Mouse (Mus musculus) embryonic stem cell, embryonic (primary cell): Measurements from ENCODE around the gene Tmem39b.

Source experiments
- CTCF ChIA-PET, 4 experiments: fragments of 300-600 bp in 2 of 4; fragments of 350-600 bp in 2 of 4; sonication (Branson Sonifier 250); formaldehyde crosslinking; loops; one replicate each; lab custom pipeline; 2022; ENCODE audit warnings: inconsistent platforms in 2 of 4; lab: Charles Lee
- POLR2A ChIA-PET, 4 experiments: fragments of 300-600 bp in 2 of 4; fragments of 350-600 bp in 2 of 4; sonication (Branson Sonifier 250); formaldehyde crosslinking; loops; one replicate each; lab custom pipeline; 2022; ENCODE audit warnings: antibody characterized with exemption in 4 of 4, inconsistent platforms in 1 of 4; lab: Charles Lee

Gene Tmem39b

GRCm38 (mm10) chr4:129701503-129702377, 5.1 kb upstream of the Tmem39b start:
- CTCF ChIA-PET = interaction anchor here in 2 of 4 experiments (0.6 to 2.7 kb wide), 6 partner anchors 60 to 386 kb away, joined by 3 to 8 read pairs (median 4); no protein-coding TSS in a partner anchor
- POLR2A ChIA-PET = interaction anchor here in 2 of 4 experiments (0.6 to 1.6 kb wide), 6 partner anchors 10 to 473 kb away, joined by 3 to 5 read pairs (median 3); partner anchors contain the start of genes Kpna6 (in 1 of the 2) and Tinagl1 (in 1 of the 2)

GRCm38 (mm10) chr4:129700661-129701060, 4.0 kb upstream of the Tmem39b start:
- ChIA-PET CTCF (interaction anchor here in 2 of 4 experiments (0.6 to 2.7 kb wide), 6 partner anchors 14 to 873 kb away, joined by 3 to 8 read pairs (median 4); partner anchors contain the start of genes Nkain1 (in 1 of the 2) and Spocd1 (in 1 of the 2)), POLR2A (interaction anchor here in 3 of 4 experiments (0.6 to 1.6 kb wide), 8 partner anchors 8 to 474 kb away, joined by 3 to 5 read pairs (median 3); partner anchors contain the start of genes Kpna6 (in 1 of the 3) and Tinagl1 (in 1 of the 3))

- CTCF ChIA-PET = interaction anchor here in 2 of 4 experiments (0.7 to 2.7 kb wide), 3 partner anchors 14 to 387 kb away, joined by 4 to 8 read pairs (median 5); no protein-coding TSS in a partner anchor
- POLR2A ChIA-PET = interaction anchor here in 2 of 4 experiments (0.6 to 1.1 kb wide), 4 partner anchors 54 to 450 kb away, joined by 3 to 5 read pairs (median 4); no protein-coding TSS in a partner anchor
Observed at GRCm38 (mm10) chr4:129700216-129700615, 3.6 kb upstream of the Tmem39b start.

GRCm38 (mm10) chr4:129697191-129697590, 553 bp upstream of the Tmem39b start:
- CTCF ChIA-PET = interaction anchor here in 3 of 4 experiments (0.5 to 1.9 kb wide), 9 partner anchors 16 to 834 kb away, joined by 3 to 8 read pairs (median 5); partner anchors contain the start of genes Fam229a (in 1 of the 3), Kpna6 (in 1 of the 3) and Txlna (in 1 of the 3)
- POLR2A ChIA-PET = interaction anchor here (0.5 to 2.7 kb wide), 55 partner anchors 9 to 823 kb away, joined by 3 to 26 read pairs (median 5); partner anchors contain the start of genes Txlna (in 4 of the 4), Khdrbs1 (in 3 of the 4), Marcksl1 (in 3 of the 4) and Bsdc1 (in 1 of the 4)

GRCm38 (mm10) chr4:129695815-129696157, 852 bp downstream of the Tmem39b start:
- ChIA-PET CTCF (interaction anchor here (0.5 to 1.9 kb wide), 18 partner anchors 9 to 964 kb away, joined by 3 to 8 read pairs (median 4); partner anchors contain the start of genes Kpna6 (in 1 of the 4) and Txlna (in 1 of the 4)), POLR2A (interaction anchor here (0.5 to 2.7 kb wide), 87 partner anchors 8 to 1376 kb away, joined by 3 to 26 read pairs (median 4); partner anchors contain the start of genes Khdrbs1 (in 3 of the 4), Kpna6 (in 3 of the 4), Txlna (in 3 of the 4) and Marcksl1 (in 2 of the 4))

- ChIA-PET POLR2A (interaction anchor here in 3 of 4 experiments (0.6 to 1.5 kb wide), 7 partner anchors 11 to 134 kb away, joined by 3 to 6 read pairs (median 3); partner anchors contain the start of genes Tmem39b (in 3 of the 3) and Kpna6 (in 1 of the 3)), CTCF (interaction anchor here in 3 of 4 experiments (0.6 to 1.1 kb wide), 3 partner anchors 14 to 1218 kb away, joined by 3 to 5 read pairs (median 4); no protein-coding TSS in a partner anchor)
Observed at GRCm38 (mm10) chr4:129684531-129684930, 12.1 kb downstream of the Tmem39b start.

- POLR2A ChIA-PET = interaction anchor here in 3 of 4 experiments (0.7 to 1.6 kb wide), 7 partner anchors 11 to 144 kb away, joined by 3 to 6 read pairs (median 3); partner anchors contain the start of genes Tmem39b (in 3 of the 3) and Kpna6 (in 1 of the 3)
- CTCF ChIA-PET = interaction anchor here in 2 of 4 experiments (0.7 to 0.9 kb wide), 2 partner anchors 30 to 144 kb away, joined by 3 read pairs; no protein-coding TSS in a partner anchor
Observed at GRCm38 (mm10) chr4:129683901-129684493, 12.6 kb downstream of the Tmem39b start.

GRCm38 (mm10) chr4:129681837-129682236, 14.8 kb downstream of the Tmem39b start:
- ChIA-PET CTCF (interaction anchor here in 2 of 4 experiments (0.7 to 2.4 kb wide), 5 partner anchors 9 to 1532 kb away, joined by 3 to 5 read pairs (median 5); partner anchors contain the start of genes Kpna6 (in 2 of the 2) and Tmem39b (in 1 of the 2)), POLR2A (interaction anchor here (0.6 to 2.0 kb wide), 10 partner anchors 9 to 385 kb away, joined by 3 to 8 read pairs (median 4); partner anchors contain the start of genes Tmem39b (in 3 of the 4) and Kpna6 (in 1 of the 4))

GRCm38 (mm10) chr4:129672878-129673449, 23.7 kb downstream of the Tmem39b start:
- ChIA-PET CTCF (interaction anchor here in 3 of 4 experiments (0.5 to 2.2 kb wide), 10 partner anchors 8 to 567 kb away, joined by 3 to 8 read pairs (median 3); partner anchors contain the start of genes Dcdc2b (in 1 of the 3), Tmem39b (in 1 of the 3) and Txlna (in 1 of the 3)), POLR2A (interaction anchor here in 3 of 4 experiments (0.6 to 2.3 kb wide), 25 partner anchors 8 to 635 kb away, joined by 3 to 14 read pairs (median 3); partner anchors contain the start of genes Tmem39b (in 2 of the 3), Txlna (in 2 of the 3), Bsdc1 (in 1 of the 3) and Hdac1 (in 1 of the 3))

- ChIA-PET CTCF (interaction anchor here in 3 of 4 experiments (0.5 to 2.2 kb wide), 11 partner anchors 9 to 568 kb away, joined by 3 to 8 read pairs (median 3); partner anchors contain the start of genes Txlna (in 2 of the 3), Dcdc2b (in 1 of the 3) and Tmem39b (in 1 of the 3)), POLR2A (interaction anchor here in 3 of 4 experiments (0.6 to 2.3 kb wide), 26 partner anchors 9 to 635 kb away, joined by 3 to 14 read pairs (median 3); partner anchors contain the start of genes Txlna (in 3 of the 3), Tmem39b (in 2 of the 3), Bsdc1 (in 1 of the 3) and Hdac1 (in 1 of the 3))
Observed at GRCm38 (mm10) chr4:129672083-129672877, 24.4 kb downstream of the Tmem39b start, which contains the start of gene Kpna6. Gene Kpna6, minus strand, starts transcription at chr4:129672767.

GRCm38 (mm10) chr4:129671491-129672082, 25.1 kb downstream of the Tmem39b start:
- POLR2A ChIA-PET = interaction anchor here in 3 of 4 experiments (0.7 to 2.3 kb wide), 12 partner anchors 10 to 171 kb away, joined by 3 to 14 read pairs (median 4); partner anchors contain the start of genes Tmem39b (in 2 of the 3) and Txlna (in 2 of the 3)
- CTCF ChIA-PET = interaction anchor here in 2 of 4 experiments (1.3 to 2.2 kb wide), 3 partner anchors 10 to 57 kb away, joined by 3 to 8 read pairs (median 5); partner anchors contain the start of genes Dcdc2b (in 1 of the 2) and Tmem39b (in 1 of the 2)

GRCm38 (mm10) chr4:129662255-129662813, 34.3 kb downstream of the Tmem39b start:
- ChIA-PET POLR2A (interaction anchor here in 2 of 4 experiments (0.6 to 0.8 kb wide), 2 partner anchors 20 to 21 kb away, joined by 3 read pairs; partner anchors contain the start of gene Txlna (in 1 of the 2)), CTCF (no interaction called here)

GRCm38 (mm10) chr4:129661584-129661983, 35.1 kb downstream of the Tmem39b start:
- ChIA-PET CTCF (interaction anchor here in 1 of 4 experiments (1.1 kb wide), 1 partner anchor 85 kb away, joined by 3 read pairs; no protein-coding TSS in a partner anchor), POLR2A (interaction anchor here in 2 of 4 experiments (0.6 to 0.7 kb wide), 2 partner anchors 17 to 19 kb away, joined by 3 read pairs; no protein-coding TSS in a partner anchor)

GRCm38 (mm10) chr4:129654770-129655169, 41.9 kb downstream of the Tmem39b start:
- CTCF ChIA-PET = interaction anchor here in 2 of 4 experiments (0.5 kb wide), 2 partner anchors 52 to 116 kb away, joined by 4 to 9 read pairs; no protein-coding TSS in a partner anchor
- POLR2A ChIA-PET = interaction anchor here in 2 of 4 experiments (0.6 to 1.7 kb wide), 8 partner anchors 8 to 122 kb away, joined by 3 to 5 read pairs (median 3); partner anchors contain the start of genes Txlna (in 2 of the 2) and Tmem39b (in 1 of the 2)
